Mouse (Mus musculus) layer of hippocampus, postnatal 36 days (tissue): ENCODE data around the gene Snta1. TPM values are rescaled to one million over a fixed set of nuclear protein-coding genes. Genes with fewer than 3 reads are reported as not detected.

Experiments
- DNase-seq, 2 experiments: peaks; one replicate each; pipeline ENCODE4 v3.0.0; 2022
- total RNA-seq, 2 experiments: library from RNA; stranded (reverse); gene quantifications; 2 replicates each; pipeline ENCODE4 v1.2.3; 2021

Gene Snta1
- 10 to 100 TPM; 42.3 to 48.0 TPM for total RNA-seq

DNA sequence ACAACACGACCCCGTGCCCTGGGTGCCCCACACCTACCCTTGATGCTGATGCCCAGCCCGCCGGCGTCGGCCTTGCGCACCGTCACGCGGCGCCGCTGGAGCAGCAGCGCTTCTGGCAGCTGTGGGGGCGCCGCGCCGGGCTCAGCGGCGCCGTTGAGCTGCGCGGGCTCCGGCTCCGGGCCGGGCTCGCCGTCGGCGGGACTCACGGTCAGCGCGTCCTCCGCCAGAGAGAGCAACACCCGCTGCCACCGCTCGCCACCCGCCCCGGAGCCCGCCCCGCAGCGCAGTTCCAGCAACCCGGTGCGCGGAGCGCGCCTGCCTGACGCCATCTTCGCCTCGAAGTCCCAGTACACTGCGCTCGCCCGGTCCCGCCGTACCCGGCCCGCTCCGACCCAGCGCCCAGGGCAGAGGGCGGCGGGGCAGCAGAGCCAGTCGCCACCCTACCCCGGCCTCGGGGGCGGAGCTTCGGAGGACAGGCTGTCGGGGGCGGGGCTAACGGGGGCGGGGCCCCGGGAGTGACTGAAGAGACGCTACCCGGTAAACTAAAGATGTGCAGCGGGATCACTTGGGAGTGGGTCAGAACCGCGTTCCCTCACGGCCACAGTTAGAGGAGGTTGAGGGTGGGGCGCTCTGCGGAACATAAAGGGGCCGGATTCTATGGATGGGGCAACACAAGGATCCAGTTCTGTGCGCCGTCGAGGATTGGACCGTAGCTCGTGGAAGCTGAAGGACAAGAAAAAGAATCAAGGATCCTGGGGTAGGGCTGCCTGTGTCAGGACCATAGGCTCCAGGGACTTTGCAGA, at the start of gene Snta1:
Gene Snta1 (minus strand): TSS at position 457 of the 803 bp plus-strand sequence.
- DNase-seq, result peak; percentile 79 to 83

DNA sequence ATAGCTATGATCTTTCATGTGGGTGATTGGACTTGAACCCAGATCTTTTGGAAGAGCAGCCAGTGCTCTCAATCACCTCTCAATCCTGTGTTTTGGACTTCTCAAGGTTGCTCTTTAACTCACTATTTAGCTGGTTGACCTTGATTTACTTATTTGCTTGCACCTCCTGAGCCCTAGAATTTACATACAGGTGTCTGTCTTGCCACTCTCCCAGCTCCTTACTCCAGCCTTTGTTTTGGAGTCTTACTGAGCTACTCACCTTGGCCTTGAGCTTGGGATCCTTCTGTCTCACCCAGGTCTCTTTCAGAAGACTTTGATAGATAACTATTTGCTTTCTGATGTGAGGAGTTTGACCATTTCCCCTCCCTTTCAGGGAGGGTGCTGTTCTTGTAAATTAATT, 48.7 kb upstream of the Snta1 start:
- no peak for DNase-seq

DNA sequence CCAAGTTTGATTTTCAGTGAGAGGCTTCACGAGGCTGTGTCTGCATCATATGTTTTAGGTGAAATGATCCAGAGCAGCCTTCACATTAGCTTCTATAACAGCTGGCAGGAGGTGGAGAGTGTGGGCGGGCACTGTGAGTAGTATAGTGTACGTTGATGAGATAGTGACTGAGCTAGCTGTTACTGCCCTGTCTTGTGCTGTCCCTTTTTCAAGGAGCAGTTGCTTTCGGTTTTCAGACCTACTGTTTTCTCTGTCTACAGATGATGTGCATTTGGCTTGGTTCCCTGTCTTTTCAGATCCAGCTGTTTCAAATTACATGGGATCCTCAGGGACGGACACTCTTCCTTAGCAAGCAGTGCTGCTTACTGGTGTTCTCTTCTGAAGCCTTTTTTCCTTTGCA, 47.9 kb upstream of the Snta1 start:
- DNase-seq, result no peak

DNA sequence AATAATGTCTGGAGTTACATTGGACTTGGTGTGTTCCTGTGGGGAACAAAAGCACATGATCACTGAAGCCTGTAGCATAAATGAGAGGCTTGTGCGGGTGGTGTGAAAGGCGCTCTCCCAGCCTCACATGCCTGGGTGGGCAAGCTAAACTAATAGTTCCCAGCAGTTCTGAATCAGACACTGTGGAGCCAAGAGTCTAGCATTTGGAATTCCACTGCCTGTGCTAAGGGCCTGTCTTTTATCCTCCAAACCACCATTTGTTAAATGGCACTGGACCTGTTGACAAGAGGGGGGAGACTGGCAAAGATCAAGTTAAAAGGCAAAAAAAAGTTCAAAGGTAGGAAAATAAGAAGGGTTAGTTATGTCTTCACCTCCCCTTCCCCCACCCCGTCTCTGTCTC, 46.7 kb upstream of the Snta1 start:
- no peak for DNase-seq

DNA sequence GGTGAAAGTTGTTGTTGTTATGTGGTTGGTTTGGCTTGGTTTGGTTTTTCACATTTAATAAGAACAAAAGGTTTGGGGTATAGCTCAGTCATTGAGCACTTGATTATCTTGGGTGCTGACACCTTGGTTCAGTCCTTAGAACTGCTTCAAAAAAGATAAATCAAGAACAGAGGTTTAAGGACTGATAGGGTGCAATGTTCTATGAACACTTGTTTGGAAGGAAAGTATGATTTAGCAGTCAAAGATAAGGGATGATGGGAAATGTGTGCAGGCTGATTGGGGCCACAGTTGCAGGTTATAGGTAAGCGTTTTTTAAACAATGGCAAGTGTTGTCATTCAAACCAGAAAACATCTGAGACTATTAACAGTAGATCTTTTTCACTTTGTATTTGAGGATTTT, 46.2 kb upstream of the Snta1 start:
- DNase-seq, result no peak

DNA sequence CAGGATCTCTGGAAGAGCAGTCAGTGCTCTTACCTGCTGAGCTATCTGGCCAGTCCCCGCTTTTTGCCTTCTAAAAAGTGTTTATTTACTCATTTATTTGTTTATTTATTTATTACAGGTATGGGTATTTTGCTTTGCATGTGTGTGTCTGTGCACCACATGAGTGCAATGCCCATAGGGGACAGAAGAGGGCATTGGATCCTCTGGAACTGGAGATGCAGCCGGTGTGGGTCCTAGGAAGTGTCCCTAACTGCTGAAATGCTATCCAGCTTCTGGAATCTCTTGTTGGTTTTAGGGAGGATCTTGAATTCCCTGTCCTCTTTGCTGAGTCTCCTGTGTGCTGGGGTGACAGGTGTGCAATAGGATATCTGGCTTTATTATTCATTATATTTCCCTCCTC, 45.1 kb upstream of the Snta1 start:
- DNase-seq, result no peak

DNA sequence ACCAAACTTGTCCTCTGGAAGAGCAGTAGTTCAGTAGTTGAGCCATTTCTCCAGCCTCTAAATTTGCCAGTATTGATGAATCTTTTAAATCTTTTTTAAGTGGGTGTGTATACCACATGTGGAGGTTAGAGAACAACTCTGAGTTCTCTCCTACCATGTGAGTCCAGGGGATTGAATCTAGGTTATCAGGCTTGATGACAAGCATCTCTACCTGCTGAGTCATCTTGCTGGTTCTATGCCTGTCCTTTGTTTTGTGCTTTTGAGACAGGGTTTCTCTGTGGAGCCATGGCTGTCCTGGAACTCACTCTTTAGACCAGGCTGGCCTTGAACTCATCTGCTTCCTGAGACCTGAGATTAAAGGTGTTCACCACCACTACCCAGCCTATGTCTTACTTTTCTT, 40.7 kb upstream of the Snta1 start:
- DNase-seq, result no peak

DNA sequence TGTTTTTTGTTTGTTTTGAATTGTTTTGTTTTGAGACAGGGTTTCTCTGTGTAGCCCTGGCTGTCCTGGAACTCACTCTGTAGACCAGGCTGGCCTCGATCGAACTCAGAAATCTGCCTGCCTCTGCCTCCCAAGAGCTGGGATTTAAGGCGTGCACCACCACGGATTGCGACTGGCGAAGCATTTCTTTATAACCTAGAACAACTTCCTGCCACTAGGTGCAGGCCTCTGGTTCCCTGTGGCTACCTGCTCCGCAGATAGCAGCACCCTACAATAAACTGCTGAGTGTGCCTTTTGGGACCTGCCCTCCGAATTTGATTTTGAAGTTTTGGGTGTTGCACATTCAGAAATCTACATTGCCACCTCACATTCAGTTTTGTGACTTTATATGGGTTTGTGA, 39.9 kb upstream of the Snta1 start:
- no peak for DNase-seq

DNA sequence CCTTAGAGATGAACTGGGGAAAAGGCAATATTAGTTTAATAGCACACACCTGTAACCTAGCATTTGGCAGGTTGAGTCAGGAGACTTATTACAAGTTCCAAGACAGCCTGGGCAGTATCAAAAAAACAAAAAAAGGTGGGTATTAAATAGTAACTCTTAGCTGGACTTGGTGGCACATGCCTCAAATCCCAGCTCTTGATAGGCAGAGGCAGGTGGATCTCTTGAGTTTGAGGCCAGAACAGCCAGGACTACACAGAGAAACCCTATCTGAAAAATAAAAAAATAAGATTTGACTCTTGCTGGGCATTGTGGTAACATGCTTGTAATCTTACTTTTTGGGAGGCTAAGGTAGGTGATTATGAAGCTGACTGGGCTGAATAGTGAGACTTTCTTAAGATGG, 32.6 kb upstream of the Snta1 start:
- no peak for DNase-seq

DNA sequence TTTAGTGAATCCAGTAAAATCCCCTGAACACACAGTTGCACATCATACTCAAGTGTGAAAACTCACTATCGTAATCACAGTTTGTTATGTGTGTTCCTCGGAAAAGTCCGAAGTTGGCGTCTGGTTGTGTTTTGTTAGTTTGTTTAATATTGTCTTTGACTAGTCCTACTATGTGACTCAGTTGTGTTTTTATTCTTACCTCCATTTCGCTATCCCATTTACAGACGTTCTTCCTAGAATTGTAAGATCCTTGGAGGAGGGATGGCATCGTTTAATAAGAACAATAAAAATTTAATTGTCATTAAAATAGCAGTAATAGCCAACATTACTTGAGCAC, 29.3 kb upstream of the Snta1 start:
- DNase-seq, result no peak

DNA sequence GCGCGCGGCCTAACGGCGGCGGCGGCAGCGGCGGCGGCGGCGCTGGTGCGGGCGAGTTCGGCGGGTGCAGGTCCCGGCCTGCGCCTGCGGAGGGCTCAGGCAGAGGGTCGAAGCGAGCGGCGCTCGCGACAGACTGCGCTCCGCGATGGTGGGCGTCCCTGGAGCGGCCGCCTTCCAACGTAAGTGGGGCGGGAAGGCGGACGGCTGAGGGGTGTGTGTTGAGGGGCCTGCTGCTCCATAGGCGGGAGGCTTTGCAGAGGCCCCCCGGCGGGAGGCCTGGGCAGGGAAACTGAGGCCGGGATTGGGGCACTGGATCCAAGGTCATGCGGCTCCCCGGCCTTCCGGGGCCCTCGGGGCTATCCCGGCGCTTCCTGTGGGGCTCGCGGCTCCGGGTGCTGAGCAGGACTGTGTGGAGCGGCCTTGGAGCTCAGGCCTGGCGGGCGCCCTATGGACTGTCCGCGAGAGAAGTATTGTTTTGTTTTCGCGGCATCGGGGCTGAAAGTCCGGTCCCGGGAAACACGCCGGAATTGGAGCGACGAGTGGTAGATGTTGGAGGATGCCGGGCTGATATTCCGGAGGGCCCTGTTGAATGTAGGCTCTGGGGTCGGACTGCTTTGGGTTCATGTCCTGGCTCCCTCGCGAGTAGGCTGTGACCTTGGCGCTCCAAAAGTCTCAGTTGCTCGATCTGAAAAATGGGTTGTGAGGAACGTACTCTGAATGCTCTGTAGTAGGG, 28.7 kb upstream of the Snta1 start, which contains the start of gene Cbfa2t2:
Gene Cbfa2t2 (plus strand): TSS at position 24 of the 733 bp plus-strand sequence.
- no peak for DNase-seq

DNA sequence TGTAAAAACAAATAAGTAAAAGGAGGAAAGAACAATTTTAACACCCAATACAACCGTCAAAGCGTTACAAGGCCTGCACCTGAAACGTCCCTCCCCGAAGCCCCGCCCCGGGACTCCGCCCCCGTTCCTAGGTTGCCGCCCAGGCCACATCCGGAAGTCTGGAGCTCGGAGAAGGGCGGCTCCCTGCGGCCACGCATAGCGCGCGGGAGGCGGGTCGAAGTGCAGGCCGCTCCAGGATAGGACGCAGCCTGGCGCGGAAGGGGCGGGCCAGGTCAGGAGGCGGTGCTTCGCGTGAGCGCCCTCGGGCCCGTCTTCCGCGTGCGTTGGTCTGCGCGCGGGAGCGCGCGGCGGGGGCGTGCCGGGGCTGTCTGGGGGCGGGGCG, 28.2 kb upstream of the Snta1 start:
- DNase-seq, result peak; percentile 98

DNA sequence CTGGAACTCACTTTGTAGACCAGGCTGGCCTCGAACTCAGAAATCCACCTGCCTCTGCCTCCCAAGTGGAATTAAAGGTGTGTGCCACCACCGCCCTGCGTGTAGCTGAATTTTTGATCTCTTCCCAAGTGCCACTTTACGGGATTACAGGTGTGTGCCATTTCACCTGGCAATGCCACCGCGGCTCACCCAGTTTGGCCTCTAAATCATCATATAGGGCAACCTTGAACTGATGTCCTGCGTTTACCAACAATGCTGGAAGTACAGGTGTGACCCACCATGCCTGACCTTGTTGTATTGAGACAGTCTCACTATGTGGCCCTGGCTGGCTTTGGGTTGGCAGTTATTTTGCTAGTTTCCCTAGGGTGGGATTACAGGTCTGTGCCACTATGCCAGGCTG, 26.8 kb upstream of the Snta1 start:
- no peak for DNase-seq

DNA sequence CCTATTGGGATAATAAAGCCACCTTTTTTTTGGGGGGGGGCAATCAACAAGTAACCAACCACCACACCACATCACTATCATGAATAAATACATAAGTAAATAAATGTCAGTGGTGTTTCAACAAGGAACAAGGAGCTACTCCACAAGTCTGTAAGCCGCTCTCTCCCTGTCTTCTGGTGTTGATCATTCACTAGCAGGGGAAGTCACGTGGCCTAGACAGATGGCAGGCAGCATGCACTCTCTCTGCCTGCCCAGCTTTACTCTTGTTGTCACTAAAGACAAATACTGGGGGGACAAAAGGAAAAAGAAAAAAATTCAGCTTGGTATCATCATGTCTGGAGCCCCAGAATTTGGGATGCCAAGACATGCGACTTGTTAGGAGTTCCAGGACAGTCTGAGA, 25.5 kb upstream of the Snta1 start:
- peak; percentile 47 to 50 for DNase-seq

DNA sequence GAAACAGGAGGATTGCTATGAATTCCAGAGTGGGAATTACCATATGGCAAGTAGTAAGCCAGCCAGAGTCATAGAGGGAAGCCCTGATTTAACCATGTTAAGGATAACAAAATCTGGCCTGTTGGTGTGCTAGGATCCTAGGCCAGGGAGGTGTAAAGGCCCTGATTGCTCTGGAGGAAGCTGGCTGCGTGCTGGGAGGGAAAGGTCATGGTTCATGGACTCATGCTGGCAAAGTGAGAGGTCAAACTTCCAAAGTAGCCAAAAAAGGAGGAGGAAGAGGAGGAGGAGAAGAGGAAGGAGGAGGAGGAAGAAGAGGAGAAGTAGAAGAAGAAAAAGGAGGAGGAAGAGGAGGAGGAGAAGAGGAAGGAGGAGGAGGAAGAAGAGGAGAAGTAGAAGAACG, 24.8 kb upstream of the Snta1 start:
- no peak for DNase-seq

DNA sequence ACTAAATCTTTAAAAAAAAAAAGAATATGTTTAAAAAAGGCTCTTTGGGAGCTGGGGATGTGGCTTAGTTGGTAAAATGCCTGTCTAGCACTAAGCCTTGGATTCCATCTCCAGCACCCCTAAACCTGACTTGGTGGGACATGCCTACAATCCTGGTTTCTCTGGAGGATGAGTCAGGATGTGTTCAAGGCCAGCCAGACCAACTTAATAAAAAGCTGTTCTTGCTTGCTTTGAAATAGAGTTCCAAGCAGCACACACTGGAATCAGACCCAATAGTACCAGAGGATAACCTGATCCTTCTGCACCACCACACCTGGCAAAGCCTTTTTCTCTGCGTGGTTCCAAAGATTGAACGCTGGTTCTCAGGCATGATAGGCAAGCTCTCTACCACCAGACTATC, 22.7 kb upstream of the Snta1 start:
- DNase-seq, result no peak

DNA sequence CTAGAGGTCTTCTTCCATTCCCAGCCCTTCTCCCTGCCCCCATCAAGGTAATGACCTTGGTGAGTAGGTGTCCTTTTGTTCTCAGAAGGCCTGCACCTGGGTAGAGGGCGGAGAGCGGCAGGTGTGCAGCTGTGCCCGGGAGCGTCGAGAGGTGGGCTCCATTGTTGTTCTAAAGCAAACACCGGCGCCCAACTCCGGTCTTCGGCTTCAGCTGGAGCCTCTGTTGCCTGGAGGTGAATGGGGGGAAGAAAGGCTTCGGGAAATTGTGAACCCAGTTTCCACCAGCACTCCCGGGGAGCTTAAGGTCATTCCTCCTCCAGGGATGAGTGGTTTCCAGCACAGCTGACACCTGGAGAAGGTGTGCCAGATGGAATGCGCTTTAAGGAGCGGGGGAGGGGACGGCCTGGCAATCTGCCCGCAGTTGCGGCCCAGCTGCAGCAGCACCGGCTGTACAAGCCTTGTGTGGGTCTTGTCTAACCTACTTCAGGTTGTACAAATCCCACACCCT, 20.0 kb upstream of the Snta1 start:
- no peak for DNase-seq

DNA sequence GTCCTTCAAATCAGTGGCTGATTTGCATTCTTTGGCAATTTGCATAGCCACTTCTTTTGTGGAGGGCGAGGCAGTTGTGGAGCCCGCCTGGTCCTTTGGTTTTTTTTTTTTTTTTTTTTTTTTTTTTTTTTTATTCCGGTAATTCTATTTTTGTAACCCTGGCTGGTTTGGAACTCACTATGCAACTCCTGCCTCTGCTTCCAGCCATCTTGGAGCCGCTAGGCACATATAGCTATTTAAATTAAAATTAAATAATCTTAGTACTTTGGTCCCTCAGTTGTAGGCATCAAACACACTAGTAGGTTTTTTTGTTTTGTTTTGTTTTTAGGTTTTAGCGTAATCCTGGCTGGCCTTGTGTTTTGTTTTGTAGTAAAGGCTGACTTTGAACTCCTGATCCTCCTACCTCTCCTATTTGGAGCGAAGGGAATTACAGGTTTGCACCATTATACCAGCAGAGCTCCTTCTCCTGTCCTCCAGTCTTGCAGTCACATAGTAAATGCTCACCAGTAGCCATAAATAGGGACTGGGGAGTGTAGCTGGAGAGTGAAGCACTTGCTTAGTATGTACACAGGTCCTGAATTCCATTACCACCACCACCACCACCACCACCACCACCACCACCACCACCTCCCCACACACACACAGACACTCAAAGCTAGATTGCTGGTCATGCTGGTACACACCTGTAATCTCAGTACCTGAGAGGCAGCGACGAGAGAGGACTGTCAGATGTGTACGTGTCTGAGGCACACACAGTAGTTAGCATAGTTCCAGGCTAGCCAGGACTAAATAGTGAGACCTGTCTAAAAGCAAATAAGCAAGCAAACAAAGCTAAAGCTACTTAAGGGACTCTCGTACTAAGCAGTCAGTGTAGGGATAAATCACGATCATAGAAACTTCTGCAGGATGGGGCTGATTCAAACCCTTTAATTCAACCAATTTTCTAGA, 19.3 kb upstream of the Snta1 start:
- no peak for DNase-seq

DNA sequence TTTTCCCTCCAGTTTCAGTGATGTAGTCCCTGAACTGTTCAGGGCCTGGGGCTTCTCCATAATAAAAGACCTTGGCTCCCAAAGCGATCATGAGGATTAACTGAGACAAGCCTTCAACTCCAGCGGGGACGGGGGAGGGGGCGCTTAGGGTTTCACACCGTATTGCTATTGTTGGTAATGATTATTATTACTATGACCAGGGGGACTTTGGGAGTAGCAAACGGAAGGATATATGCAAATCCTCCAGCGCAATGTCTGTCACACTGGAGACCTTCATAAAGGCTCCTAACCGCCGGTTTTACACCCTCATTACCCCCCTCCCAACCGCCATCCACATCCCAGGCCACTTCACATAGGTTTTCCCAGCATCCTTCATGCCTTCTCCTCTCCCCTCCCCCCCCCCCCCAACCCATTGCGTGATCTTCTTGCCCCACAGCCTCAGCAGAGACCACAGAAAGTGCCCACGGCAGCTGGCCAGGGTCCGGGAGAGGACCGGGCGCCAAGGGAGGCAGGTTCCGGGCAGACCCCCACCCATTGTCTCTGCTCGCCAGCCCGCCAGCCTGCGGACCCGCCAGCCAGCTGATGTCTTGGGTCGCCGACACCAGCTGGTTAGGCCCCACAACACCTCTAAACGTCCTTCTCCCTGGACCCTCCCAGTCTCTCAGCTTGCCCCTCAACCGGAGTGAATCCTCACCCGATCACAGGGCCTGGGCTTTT, 18.4 kb upstream of the Snta1 start:
- DNase-seq, result no peak

DNA sequence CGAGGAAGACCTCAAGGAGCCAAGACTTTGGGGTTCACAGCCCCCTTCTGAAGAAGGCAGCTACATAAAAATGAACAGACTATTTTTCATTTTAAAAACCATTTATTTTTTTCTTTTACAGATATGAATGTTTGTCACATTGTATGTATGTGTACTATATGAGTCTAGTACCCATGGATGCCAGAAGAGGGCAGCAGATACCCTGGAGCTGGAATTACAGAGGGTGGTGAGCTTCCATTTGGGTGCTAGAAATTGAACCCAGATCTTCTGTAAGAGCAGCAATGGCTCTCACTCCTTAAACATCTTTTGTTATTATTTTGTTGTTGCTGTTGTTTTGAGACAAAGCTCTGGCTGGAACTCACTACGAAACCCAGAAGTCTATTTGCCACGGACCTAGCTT, 17.6 kb upstream of the Snta1 start:
- DNase-seq, result no peak

DNA sequence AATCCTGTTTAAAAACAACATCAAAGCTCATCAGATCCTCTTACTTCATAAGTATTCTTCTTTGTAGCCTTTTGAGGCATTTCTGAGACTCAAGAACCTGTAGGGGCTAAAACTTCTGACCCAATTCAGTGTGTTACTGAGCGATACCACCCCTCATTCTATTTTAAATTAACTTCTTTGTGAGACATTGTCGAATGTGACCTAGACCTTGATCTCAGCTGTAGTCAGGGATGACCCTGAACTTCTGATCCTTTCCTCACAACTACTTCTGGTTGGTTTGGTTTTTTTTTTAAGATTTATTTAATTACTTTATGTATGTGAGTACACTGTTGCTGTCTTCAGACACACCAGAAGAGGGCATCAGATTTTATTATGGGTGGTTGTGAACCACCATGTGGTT, 15.6 kb upstream of the Snta1 start:
- DNase-seq, result no peak

DNA sequence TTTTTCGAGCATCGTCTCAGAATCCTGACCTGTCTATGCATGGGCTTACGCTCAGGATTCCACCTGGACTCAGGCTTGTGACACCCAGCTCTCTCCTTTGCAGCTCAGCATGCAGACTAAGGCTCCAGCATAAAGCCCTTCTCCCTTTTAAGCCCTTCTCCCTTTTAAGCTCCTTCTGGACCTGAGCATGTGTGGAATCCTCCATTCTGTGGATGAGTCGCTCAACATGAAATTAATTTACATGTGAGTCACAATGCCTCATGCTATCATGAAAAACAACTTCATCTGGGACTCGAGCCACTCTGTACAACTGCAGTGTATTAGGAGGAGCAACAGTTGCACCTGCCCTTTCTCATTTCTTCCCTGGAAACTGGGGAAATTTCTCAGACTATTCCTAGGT, 14.3 kb upstream of the Snta1 start:
- no peak for DNase-seq
